Mouse (Mus musculus): ENCODE results near the gene Timp1. TPM values are rescaled to one million over a fixed set of nuclear protein-coding genes. Genes with fewer than 3 reads are reported as not detected.
A peak's percentile ranks its signal among the peaks of the same experiment; 100 is the strongest.

Timp1 gene
- polyA plus RNA-seq, 1 experiment from 2014 or later, result 13.4 TPM

- H3K4me1 ChIP-seq, result peaks cover 6% of the 10 kb centered on the region; the same call in 1 of the 2 replicates
- H3K4me3 ChIP-seq, result no peak overlapping the region
- DNase-seq (ENCODE audit: low spot score), result peak; percentile 26
- no peaks in the 10 kb centered on the region for H3K9me3 ChIP-seq
- WGBS, result 34% methylated on average over 11 of the region's 11 CpGs
- H3K27me3 ChIP-seq (replicated peaks; ENCODE audit: low read depth, poor library complexity, severe bottlenecking), result no peaks in the 10 kb centered on the region
- H3K27ac ChIP-seq (replicated peaks), result no peak overlapping the region
- H3K36me3 ChIP-seq (replicated peaks), result no peaks in the 10 kb centered on the region
Measured at GRCm38 (mm10) chrX:20872928-20873500, 3.0 kb downstream of the Timp1 start.

DNA sequence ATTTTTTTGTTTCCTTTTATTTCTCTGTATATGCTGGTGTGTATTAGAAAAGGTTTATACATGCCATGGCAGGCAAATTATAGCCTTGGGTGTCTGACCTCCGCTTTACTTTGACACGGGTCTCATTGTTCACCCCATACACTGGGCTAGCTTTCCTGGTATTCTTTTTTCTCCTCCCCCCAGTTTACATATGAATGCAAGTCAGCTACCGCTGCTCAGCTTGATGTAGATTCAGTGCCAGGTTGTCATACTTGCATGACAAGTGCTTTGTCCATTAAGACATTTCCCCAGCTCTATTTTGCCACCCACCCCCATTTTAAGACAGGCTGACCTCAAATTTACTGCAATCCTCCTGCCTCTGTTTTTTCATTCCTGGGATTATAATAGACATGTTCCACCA is 5.3 kb downstream of the Timp1 start:
- Histone ChIP-seq H3K36me3 (replicated peaks) (no peaks in the 10 kb centered on the region), H3K27ac (replicated peaks) (no peak overlapping the region), H3K4me1 (peaks cover under 1% of the 10 kb centered on the region; the same call in 1 of the 2 replicates), H3K27me3 (replicated peaks; ENCODE audit: low read depth, poor library complexity, severe bottlenecking) (no peaks in the 10 kb centered on the region), H3K9me3 (no peaks in the 10 kb centered on the region), H3K4me3 (no peak overlapping the region)
- DNase-seq (ENCODE audit: low spot score), result no peak
- WGBS, result 47% methylated on average over 3 of the region's 3 CpGs

DNA sequence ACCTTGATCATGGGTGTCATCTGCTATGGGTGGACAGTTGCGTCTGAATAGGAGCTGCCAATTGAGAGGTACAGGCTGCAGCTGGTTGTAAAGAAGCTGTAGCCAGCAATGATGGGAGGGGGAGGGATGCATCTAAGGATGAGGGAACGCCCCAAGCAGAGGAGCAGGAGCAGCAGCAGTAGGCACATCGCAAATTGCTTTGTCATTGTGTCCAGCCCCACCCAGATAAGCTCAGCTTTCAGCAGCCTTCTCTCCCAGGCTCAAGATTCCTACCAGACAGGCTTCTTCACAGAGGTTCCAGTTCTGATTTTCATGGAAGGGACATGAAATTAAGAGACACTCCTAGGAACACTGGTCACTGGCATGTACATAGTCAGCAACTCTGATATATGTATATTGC is 40.1 kb downstream of the Timp1 start:
- Histone ChIP-seq H3K27ac (replicated peaks) (no peak overlapping the region), H3K4me1 (no peaks in the 10 kb centered on the region), H3K9me3 (no peaks in the 10 kb centered on the region), H3K27me3 (replicated peaks; ENCODE audit: low read depth, poor library complexity, severe bottlenecking) (no peaks in the 10 kb centered on the region), H3K36me3 (replicated peaks) (no peaks in the 10 kb centered on the region), H3K4me3 (no peak overlapping the region)
- no peak for DNase-seq (ENCODE audit: low spot score)
- 49% methylated on average over 3 of the region's 3 CpGs for WGBS

DNA sequence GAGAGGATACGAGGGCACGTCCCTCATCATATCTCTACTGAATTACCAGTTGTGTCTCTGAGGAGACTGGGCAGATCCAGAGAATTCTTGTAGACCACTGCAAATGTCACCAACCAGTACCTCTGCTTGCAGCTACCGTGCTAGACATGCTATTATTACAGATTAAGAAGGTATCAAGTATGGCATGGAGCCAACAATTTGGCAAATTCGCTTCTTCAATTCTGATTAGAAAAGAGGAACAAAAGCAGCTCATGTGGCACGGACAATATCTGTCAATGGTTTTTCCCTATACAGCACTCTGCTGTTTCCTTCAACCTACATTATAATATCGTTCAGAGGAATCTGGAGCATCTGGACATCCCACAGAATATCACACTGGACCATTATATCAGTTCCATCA is 43.8 kb downstream of the Timp1 start:
- Histone ChIP-seq H3K4me1 (no peaks in the 10 kb centered on the region), H3K4me3 (no peak overlapping the region)
- WGBS, result 84% methylated on average over 6 of the region's 6 CpGs

GRCm38 (mm10) chrX:20915075-20915474 is 45.1 kb downstream of the Timp1 start:
- no peaks in the 10 kb centered on the region for H3K36me3 ChIP-seq (replicated peaks)
- no peak for DNase-seq (ENCODE audit: low spot score)
- H3K9me3 ChIP-seq, result no peaks in the 10 kb centered on the region
- no peak overlapping the region for H3K27ac ChIP-seq (replicated peaks)
- no peak overlapping the region for H3K4me3 ChIP-seq
- peaks cover 19% of the 10 kb centered on the region for H3K27me3 ChIP-seq (replicated peaks; ENCODE audit: low read depth, poor library complexity, severe bottlenecking)
- H3K4me1 ChIP-seq, result no peaks in the 10 kb centered on the region

More for the DNA sequence above, 43.8 kb downstream of the Timp1 start:
- no peaks in the 10 kb centered on the region for H3K36me3 ChIP-seq (replicated peaks)
- no peak overlapping the region for H3K27ac ChIP-seq (replicated peaks)
- H3K27me3 ChIP-seq (replicated peaks; ENCODE audit: low read depth, poor library complexity, severe bottlenecking), result peaks cover 5% of the 10 kb centered on the region
- H3K9me3 ChIP-seq, result no peaks in the 10 kb centered on the region
- DNase-seq (ENCODE audit: low spot score), result no peak

GRCm38 (mm10) chrX:20920249-20920843 is 50.4 kb downstream of the Timp1 start:
- H3K36me3 ChIP-seq (replicated peaks), result no peaks in the 10 kb centered on the region
- H3K27ac ChIP-seq (replicated peaks), result no peak overlapping the region
- H3K27me3 ChIP-seq (replicated peaks; ENCODE audit: low read depth, poor library complexity, severe bottlenecking), result peaks cover 25% of the 10 kb centered on the region
- H3K9me3 ChIP-seq, result no peaks in the 10 kb centered on the region
- WGBS, result 16% methylated on average over 49 of the region's 49 CpGs
- DNase-seq (ENCODE audit: low spot score), result no peak
- peak overlapping the region; percentile 57 for H3K4me3 ChIP-seq
- H3K4me1 ChIP-seq, result peaks cover 4% of the 10 kb centered on the region

DNA sequence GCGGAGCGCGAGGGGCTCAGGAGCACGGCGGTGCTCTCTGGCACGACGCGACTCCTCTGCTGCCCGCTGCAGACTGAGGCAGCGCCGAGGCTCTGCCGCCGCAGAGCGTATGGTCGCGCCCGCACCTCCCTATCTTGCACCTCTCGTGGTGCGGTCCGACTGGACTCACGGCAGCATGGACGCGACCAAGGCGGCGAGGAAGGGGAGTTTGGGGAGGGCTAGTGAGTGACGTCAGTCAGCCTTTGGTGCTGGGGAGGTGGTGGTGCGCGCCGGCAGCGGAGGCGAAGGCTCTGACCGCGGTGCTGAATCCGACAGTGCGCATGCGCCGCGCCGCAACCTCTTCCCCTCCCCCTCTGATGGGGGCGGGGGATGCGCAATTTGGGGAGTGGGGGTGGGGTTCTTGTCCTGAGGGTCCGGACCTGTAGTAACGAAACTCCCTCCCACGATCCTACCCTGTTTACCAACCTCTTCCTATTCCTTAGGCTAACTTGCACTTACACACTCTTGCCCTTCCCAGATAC is 50.9 kb downstream of the Timp1 start, which contains the start of gene Syn1:
TSS of gene Syn1 (minus strand) at position 161 of the 521 bp plus-strand sequence.
- H3K4me1 ChIP-seq, result peaks cover 4% of the 10 kb centered on the region
- H3K4me3 ChIP-seq, result peak within 1 kb of the TSS; percentile 57
- H3K36me3 ChIP-seq (replicated peaks), result no peaks in the 10 kb centered on the region
- peaks cover 25% of the 10 kb centered on the region for H3K27me3 ChIP-seq (replicated peaks; ENCODE audit: low read depth, poor library complexity, severe bottlenecking)
- H3K9me3 ChIP-seq, result no peaks in the 10 kb centered on the region
- DNase-seq (ENCODE audit: low spot score), result peak; percentile 87
- H3K27ac ChIP-seq (replicated peaks), result no peak within 1 kb of the TSS
- 15% methylated on average over 44 of the region's 44 CpGs for WGBS

GRCm38 (mm10) chrX:20921366-20921765 is 51.4 kb downstream of the Timp1 start:
- Histone ChIP-seq H3K27me3 (replicated peaks; ENCODE audit: low read depth, poor library complexity, severe bottlenecking) (peaks cover 25% of the 10 kb centered on the region), H3K27ac (replicated peaks) (no peak overlapping the region), H3K4me3 (peak overlapping the region; percentile 57), H3K4me1 (peaks cover 4% of the 10 kb centered on the region), H3K9me3 (no peaks in the 10 kb centered on the region), H3K36me3 (replicated peaks) (no peaks in the 10 kb centered on the region)
- 49% methylated on average over 5 of the region's 5 CpGs for WGBS
- DNase-seq (ENCODE audit: low spot score), result no peak

DNA sequence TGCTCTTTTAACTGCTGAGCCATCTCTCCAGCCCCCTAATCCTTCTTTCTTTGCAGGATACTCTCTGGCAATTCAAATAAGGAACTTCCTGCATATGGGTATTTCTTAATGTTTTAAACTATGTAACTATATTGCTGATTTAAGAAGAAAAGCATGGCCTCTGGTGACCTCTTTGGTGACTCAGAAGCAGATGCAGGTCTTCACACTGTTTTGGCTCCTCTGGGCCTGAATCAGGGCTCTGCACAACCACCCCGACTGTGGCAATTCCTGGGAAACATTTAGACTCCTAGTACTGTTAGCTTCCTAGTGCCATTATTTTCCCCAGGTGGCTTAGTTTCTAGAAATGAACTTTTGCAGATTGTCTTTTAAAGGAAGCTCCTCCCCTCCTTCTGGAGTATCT is 53.5 kb downstream of the Timp1 start:
- no peaks in the 10 kb centered on the region for H3K9me3 ChIP-seq
- H3K4me3 ChIP-seq, result no peak overlapping the region
- H3K27ac ChIP-seq (replicated peaks), result no peak overlapping the region
- peaks cover 22% of the 10 kb centered on the region for H3K27me3 ChIP-seq (replicated peaks; ENCODE audit: low read depth, poor library complexity, severe bottlenecking)
- DNase-seq (ENCODE audit: low spot score), result no peak
- peaks cover 4% of the 10 kb centered on the region for H3K4me1 ChIP-seq
- 69% methylated on average over 1 of the region's 1 CpGs for WGBS
- H3K36me3 ChIP-seq (replicated peaks), result peaks cover 21% of the 10 kb centered on the region

Small RNA genes lying within 50 kb of the gene (microRNA-seq; reads per million reads assigned to microRNA genes)
- gene Gm24824 (not detected), gene Mir5617 (not detected)

Other genes with a start within 250 kb of the Timp1 start
- 242 and 244 TPM in 2 replicates for gene Uba1, start 211.8 kb upstream of the Timp1 start, polyA plus RNA-seq (2016; fragmentation: Nextera tagmentation; extraction: Ambion mirVana)
- 120 and 121 TPM in 2 replicates for gene Cdk16, start 182.2 kb upstream of the Timp1 start, polyA plus RNA-seq (2016; fragmentation: Nextera tagmentation; extraction: Ambion mirVana)
- 59.8 and 60.1 TPM in 2 replicates for gene Usp11, start 166.3 kb upstream of the Timp1 start, polyA plus RNA-seq (2016; fragmentation: Nextera tagmentation; extraction: Ambion mirVana)
- gene Araf, start 72.4 kb upstream of the Timp1 start, polyA plus RNA-seq (2016; fragmentation: Nextera tagmentation; extraction: Ambion mirVana), result 95.1 and 99.9 TPM in 2 replicates
- gene Syn1, start 50.8 kb downstream of the Timp1 start, polyA plus RNA-seq (2016; fragmentation: Nextera tagmentation; extraction: Ambion mirVana), result 2.2 and 2.3 TPM in 2 replicates
- gene Cfp, start 61.4 kb downstream of the Timp1 start, polyA plus RNA-seq (2016; fragmentation: Nextera tagmentation; extraction: Ambion mirVana), result 2.8 and 3.7 TPM in 2 replicates
- 13.1 and 14.0 TPM in 2 replicates for gene Elk1, start 80.4 kb downstream of the Timp1 start, polyA plus RNA-seq (2016; fragmentation: Nextera tagmentation; extraction: Ambion mirVana)
- 67.6 and 69.7 TPM in 2 replicates for gene Uxt, start 91.9 kb downstream of the Timp1 start, polyA plus RNA-seq (2016; fragmentation: Nextera tagmentation; extraction: Ambion mirVana)
- gene Zfp182, start 192.2 kb downstream of the Timp1 start, polyA plus RNA-seq (2016; fragmentation: Nextera tagmentation; extraction: Ambion mirVana), result 5.3 and 5.6 TPM in 2 replicates
- gene Spaca5, start 198.2 kb downstream of the Timp1 start, polyA plus RNA-seq (2016; fragmentation: Nextera tagmentation; extraction: Ambion mirVana), result not detected in 2 replicates
- 1.5 and 1.9 TPM in 2 replicates for gene Zfp300, start 219.4 kb downstream of the Timp1 start, polyA plus RNA-seq (2016; fragmentation: Nextera tagmentation; extraction: Ambion mirVana)
- not detected in 2 replicates for gene Ssxa1, start 245.7 kb downstream of the Timp1 start, polyA plus RNA-seq (2016; fragmentation: Nextera tagmentation; extraction: Ambion mirVana)

Data from embryonic facial prominence, embryonic 10.5 days (tissue).